Mouse (Mus musculus): ENCODE data around the gene Tmem116.

Gene Tmem116

GRCm38 (mm10) chr5:121451644-121452025, at the start of gene Tmem116:
TSS of gene Tmem116 (plus strand) at chr5:121451893.
- peak; percentile 51 for DNase-seq

GRCm38 (mm10) chr5:121407856-121408255, 43.8 kb upstream of the Tmem116 start:
- DNase-seq = no peak

- no peak for DNase-seq
Measured at GRCm38 (mm10) chr5:121410975-121411374, 40.7 kb upstream of the Tmem116 start.

- no peak for DNase-seq
Measured at GRCm38 (mm10) chr5:121420721-121421120, 31.0 kb upstream of the Tmem116 start.

- DNase-seq = no peak
Measured at GRCm38 (mm10) chr5:121422787-121423186, 28.9 kb upstream of the Tmem116 start.

GRCm38 (mm10) chr5:121423297-121423696, 28.4 kb upstream of the Tmem116 start:
- DNase-seq = no peak

GRCm38 (mm10) chr5:121428954-121429353, 22.7 kb upstream of the Tmem116 start:
- no peak for DNase-seq

DNA sequence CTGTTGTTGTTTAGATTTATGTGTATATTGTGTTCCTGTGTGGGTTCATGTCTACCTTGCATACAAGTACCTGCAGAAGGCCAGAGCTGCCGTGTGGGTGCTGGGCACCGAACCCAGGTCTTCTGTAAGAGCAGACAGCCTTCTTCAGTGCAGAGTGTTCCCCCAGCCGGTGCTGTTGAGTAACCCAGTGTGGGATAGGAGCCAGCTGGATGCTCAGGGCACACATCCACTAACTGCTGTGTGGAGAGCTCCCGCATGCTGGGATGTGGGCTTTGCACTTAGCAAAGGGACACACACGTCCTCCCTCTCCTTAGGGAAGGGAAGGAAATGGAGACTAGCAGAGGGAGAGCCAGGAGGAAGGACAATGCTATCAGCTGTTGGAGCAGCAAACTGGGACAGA, 13.6 kb upstream of the Tmem116 start:
- peak; percentile 57 for DNase-seq

DNA sequence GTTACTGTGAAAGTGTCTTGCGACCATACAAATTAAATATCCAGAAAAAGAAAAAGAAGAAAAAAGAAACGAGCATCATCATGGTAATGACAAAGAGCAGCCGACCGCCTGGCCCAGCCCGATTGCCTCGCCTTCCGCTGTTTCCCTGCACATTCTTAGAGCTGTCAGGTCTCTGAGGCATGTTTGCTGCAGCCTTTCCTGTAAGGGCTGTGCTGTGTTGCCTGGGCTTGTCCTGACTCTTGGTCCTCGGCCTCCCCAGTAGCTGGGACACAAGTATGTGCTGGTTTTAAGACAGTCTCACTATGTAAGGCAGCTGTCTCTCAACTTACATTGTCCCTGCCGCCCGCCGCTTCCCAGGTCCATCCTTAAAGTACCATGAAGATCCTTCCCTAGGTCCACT, 12.9 kb upstream of the Tmem116 start:
- no peak for DNase-seq

DNA sequence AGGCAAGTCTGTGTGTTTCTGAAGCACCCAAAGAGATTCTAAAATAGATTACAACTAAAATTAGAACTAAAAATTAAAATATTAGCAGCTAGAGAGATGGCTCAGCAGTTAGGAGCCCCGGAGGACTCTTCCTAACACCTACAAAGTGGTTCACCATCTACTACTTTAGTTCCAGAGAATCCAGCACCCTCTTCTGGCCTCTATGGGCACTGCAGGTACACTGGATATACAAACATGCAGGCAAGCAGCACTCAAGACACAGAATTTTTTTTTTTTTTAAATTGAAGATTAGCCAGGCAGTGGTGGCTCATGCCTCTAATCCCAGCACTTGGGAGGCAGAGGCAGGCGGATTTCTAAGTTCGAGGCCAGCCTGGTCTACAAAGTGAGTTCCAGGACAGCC, 8.1 kb upstream of the Tmem116 start:
- DNase-seq = peak; percentile 64

GRCm38 (mm10) chr5:121444870-121445269, 6.8 kb upstream of the Tmem116 start:
- no peak for DNase-seq

- DNase-seq = no peak
Measured at GRCm38 (mm10) chr5:121448450-121448849, 3.2 kb upstream of the Tmem116 start.

- DNase-seq = peak; percentile 81
Measured at GRCm38 (mm10) chr5:121449976-121450375, 1.7 kb upstream of the Tmem116 start.

- DNase-seq = no peak
Measured at GRCm38 (mm10) chr5:121450476-121450875, 1.2 kb upstream of the Tmem116 start.

- DNase-seq = no peak
Measured at GRCm38 (mm10) chr5:121451203-121451602, 490 bp upstream of the Tmem116 start.

- DNase-seq = peak; percentile 98
Measured at GRCm38 (mm10) chr5:121452026-121452869, 555 bp downstream of the Tmem116 start, which contains the start of gene Erp29. TSS of gene Erp29 (minus strand) at chr5:121452506.

DNA sequence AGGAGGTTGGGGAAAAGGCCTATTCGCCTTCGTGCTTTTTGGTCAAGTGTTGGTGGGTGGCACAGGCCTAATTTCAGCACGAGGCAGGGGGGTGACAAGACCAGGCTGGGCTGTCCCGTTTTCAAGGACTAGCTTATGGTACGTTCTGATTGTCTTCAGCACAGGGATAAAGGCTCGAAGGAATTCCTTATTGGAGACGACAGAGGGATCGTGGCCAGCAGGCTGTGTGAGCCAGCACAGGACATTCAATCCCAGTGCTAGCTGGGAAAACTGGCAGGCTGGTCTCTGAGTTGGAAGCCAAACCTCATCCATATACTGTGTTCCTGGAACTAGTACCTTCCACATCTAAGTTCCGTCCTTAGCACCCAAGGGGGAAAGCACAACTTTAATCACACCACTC, 1.2 kb downstream of the Tmem116 start:
- peak; percentile 71 for DNase-seq

DNA sequence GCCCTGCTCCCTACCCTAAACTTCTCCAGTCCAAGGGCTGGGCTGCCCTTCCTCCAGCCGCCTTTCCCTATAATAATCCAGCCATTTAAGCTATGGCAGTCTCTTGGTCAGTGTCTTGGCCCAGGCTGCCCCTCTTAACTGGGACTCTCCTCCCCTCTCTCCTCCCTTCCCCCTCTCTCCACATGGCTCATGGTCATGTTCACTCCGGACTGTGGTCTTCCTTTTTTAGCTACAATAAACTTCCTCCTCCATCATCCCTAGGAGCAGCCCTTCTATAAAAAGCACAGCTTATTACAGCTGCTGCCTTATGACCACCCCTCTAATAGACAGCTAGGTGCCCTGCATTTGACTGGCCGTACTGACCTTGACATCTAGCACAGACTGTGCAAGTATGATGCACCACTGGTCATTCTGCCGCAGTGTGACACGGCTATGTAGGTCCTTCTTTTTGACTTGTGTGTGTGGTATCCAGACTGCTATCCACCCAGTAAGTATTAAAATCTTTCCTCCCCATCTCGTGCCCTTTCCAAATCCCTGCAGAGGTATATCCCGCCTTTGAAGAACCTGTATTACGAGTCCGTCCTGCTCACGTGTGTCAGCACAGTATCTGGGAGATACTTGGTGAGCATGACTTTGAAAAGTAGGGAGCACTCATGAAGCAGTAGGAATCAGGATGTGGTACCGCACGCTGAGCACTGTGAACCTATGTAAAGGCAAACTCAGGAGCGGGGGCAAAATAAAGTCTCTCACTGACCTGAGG, 2.2 kb downstream of the Tmem116 start:
- no peak for DNase-seq

DNA sequence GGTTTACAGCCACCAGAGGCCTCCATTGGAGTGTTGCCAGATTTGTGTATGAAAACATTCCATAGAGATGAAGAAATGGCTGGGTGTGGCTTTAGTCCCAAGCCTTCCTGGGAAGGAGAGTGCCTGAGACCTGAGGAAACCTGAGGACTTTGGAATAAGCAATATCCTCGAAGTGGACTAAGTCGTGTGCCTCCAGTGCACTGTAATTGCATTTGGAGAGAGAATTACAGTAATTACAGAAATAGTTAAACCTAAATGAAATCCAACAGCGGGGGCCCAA, 2.8 kb downstream of the Tmem116 start:
- DNase-seq = peak; percentile 42

GRCm38 (mm10) chr5:121455510-121456265, 4.0 kb downstream of the Tmem116 start:
- DNase-seq = no peak

GRCm38 (mm10) chr5:121461339-121462170, 9.9 kb downstream of the Tmem116 start:
- DNase-seq = no peak

DNA sequence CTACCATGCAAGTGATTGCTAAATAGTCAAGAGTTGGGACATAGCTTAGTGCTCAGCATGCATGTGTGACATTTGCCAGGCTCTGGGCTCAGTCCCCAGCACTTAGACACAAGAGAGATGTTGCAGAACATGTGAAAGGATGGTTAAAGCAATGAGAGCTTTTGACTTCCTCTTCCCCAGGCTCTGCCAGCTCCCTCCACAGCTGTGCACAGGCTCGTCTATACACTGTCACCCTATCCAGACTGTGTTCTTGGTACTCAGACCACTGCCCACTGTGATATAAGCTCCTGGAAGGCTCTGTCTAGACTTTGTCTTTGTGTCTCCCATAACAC, 10.4 kb downstream of the Tmem116 start:
- no peak for DNase-seq

- DNase-seq = peak; percentile 56
Measured at GRCm38 (mm10) chr5:121462967-121463366, 11.3 kb downstream of the Tmem116 start.

All from lung, postnatal 10 days (tissue).